Mouse (Mus musculus) ES-E14 (cell line): Measurements from ENCODE around the gene Tmem169. TPM values are rescaled to one million over a fixed set of nuclear protein-coding genes. Genes with fewer than 3 reads are reported as not detected.
A peak's percentile ranks its signal among the peaks of the same experiment; 100 is the strongest.

ENCODE experiments used
- DNase-seq: peaks from one replicate; pipeline ENCODE4 v3.0.0-alpha.2; 2013; ENCODE audit warnings: low read depth, low spot score
- H3K27ac ChIP-seq: 2 replicates; pipeline ENCODE4 v1.5.1; 2012; ENCODE audit warnings: low read depth, mild to moderate bottlenecking, low read length, moderate library complexity, mixed read lengths; ENCODE audit not compliant: poor library complexity, insufficient read depth, severe bottlenecking
- H3K36me3 ChIP-seq: 2 replicates; pipeline ENCODE4 v1.6.1; 2012; ENCODE audit warnings: mild to moderate bottlenecking, low read length, moderate library complexity, mixed read lengths; ENCODE audit not compliant: control insufficient read depth, poor library complexity, insufficient read depth, severe bottlenecking
- H3K4me1 ChIP-seq, 2 experiments: fragments of 150-350 bp in 1 of 2; sonication (generic) in 1 of 2; 2 replicates each; pipeline ENCODE4 v1.6.1; 2012; ENCODE audit warnings: low read length in 2 of 2, mild to moderate bottlenecking in 1 of 2, mixed read lengths in 1 of 2; ENCODE audit not compliant: control insufficient read depth in 2 of 2, insufficient read depth in 2 of 2, poor library complexity in 1 of 2
- H3K4me3 ChIP-seq, 2 experiments: fragments of 150-350 bp in 1 of 2; sonication (generic) in 1 of 2; 2 replicates each; pipeline ENCODE4 v1.5.1; 2012; ENCODE audit warnings: low read length in 2 of 2, low read depth in 1 of 2, mild to moderate bottlenecking in 1 of 2, mixed read lengths in 1 of 2; ENCODE audit not compliant: insufficient read depth in 1 of 2, poor library complexity in 1 of 2, severe bottlenecking in 1 of 2
- H3K9ac ChIP-seq: 2 replicates; pipeline ENCODE4 v1.6.1; 2012; ENCODE audit warnings: low read depth, mild to moderate bottlenecking, low read length, mixed read lengths; ENCODE audit not compliant: poor library complexity, insufficient read depth, severe bottlenecking
- H3K9me3 ChIP-seq: fragments of 150-350 bp; sonication (generic); 2 replicates; pipeline ENCODE4 v1.6.1; 2012; ENCODE audit warnings: low read depth, mild to moderate bottlenecking, low read length; ENCODE audit not compliant: control insufficient read depth, insufficient read depth
- CHD2 ChIP-seq: IDR thresholded peaks from 2 replicates; pipeline ENCODE4 v1.6.1; 2014; ENCODE audit warnings: mild to moderate bottlenecking, low read depth, low read length, inconsistent platforms
- HCFC1 ChIP-seq: IDR thresholded peaks from 2 replicates; pipeline ENCODE4 v1.6.1; 2012; ENCODE audit warnings: low read length, inconsistent platforms, borderline replicate concordance; ENCODE audit not compliant: insufficient read depth
- MAFK ChIP-seq: IDR thresholded peaks from 2 replicates; pipeline ENCODE4 v1.6.1; 2014; ENCODE audit warnings: mild to moderate bottlenecking, low read depth, low read length, inconsistent platforms; ENCODE audit not compliant: insufficient read depth
- ZC3H11A ChIP-seq: IDR thresholded peaks from 2 replicates; pipeline ENCODE4 v1.6.1; 2012; ENCODE audit warnings: low read depth, mild to moderate bottlenecking, inconsistent platforms, low read length, borderline replicate concordance
- ZNF384 ChIP-seq: IDR thresholded peaks from 2 replicates; pipeline ENCODE4 v1.6.1; 2012; ENCODE audit warnings: low read depth, low read length, inconsistent platforms
- in situ Hi-C, 2 experiments: fragments of 600-800 bp; cut with MboI; formaldehyde crosslinking; loops; one replicate each; pipeline ENCODE4 v1.15.1; 2025; ENCODE audit warnings: low sequenced_read_pairs in 2 of 2, inconsistent platforms in 1 of 2; ENCODE audit not compliant: unreplicated experiment in 2 of 2
- total RNA-seq: library from RNA; depleted of rRNA; stranded (reverse); fragments of 300-350 nt; gene quantifications from 2 replicates; pipeline ENCODE4 v1.2.3, GENCODE M21; 2012

The Tmem169 gene
- total RNA-seq, 1 experiment, result 0.36 TPM

DNA sequence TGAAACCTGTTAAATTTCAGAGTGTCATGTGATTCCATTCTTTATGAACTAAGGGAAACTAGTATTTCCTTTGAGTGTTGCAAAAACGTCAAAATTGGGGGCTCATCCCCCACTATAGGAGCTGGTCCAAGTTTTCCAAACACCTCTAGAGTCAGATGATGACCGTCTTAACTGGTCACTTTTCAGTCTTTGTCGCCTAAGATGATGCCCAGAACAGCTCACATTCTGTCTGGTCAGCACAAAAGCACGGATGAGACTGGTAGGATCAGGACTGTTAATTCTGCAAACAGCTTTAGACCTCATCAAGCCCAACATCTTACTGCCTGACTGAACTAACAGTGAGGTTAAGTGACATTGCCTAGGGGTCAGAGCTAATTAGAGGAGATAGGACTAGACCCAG, 24.8 kb downstream of the Tmem169 start:
- Histone ChIP-seq H3K27ac (no peak overlapping the region; the same call in 1 of the 2 replicates), H3K4me1 (peaks cover 2 to 10% of the 10 kb centered on the region in 2 experiments; a peak in 2 of 4 replicates), H3K4me3 (no peak overlapping the region), H3K9me3 (no peaks in the 10 kb centered on the region), H3K36me3 (peaks cover 4% of the 10 kb centered on the region; the same call in 1 of the 2 replicates), H3K9ac (no peak overlapping the region)
- DNase-seq, result no peak
- TF ChIP-seq MAFK (peak; percentile 68), ZNF384 (no peak)
- in situ Hi-C loops, result no loop called here

DNA sequence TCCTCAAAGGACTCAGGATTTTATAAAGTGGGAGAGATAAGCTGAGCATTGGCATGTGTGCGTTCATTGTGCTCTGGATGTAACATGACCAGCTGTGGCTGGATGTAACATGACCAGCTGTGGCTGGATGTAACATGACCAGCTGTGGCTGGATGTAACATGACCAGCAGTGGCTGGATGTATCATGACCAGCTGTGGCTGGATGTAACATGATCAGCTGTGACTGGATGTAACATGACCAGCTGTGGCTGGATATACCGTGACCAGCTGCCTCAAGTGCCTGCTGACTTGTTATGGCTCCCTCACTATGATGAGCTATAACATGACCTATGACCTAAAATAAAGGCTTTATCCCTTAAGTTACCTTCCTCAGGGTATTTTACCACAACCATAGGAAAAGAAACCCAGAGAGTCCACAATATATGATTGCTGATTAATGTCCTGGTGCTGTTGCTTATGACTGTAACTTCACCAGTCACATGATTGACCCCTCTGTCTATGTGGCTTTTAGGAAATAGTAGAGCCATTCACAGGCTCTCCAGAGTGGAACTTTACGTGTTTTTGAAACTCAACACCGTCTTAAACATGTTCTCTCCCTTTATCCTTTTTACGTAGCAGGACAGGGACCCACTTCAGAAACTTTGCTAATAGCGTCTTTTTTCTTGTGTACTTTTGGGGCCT, 25.7 kb downstream of the Tmem169 start:
- H3K27ac ChIP-seq, result no peak overlapping the region
- TF ChIP-seq MAFK (no peak), CHD2 (no peak), ZC3H11A (no peak), HCFC1 (no peak), ZNF384 (no peak)
- peaks cover 6 to 11% of the 10 kb centered on the region in 2 experiments; a peak in 3 of 4 replicates for H3K4me1 ChIP-seq
- in situ Hi-C loops, result no loop called here
- H3K9ac ChIP-seq, result no peak overlapping the region
- H3K36me3 ChIP-seq, result peaks cover 5% of the 10 kb centered on the region; the same call in 1 of the 2 replicates
- H3K4me3 ChIP-seq, result no peak overlapping the region
- H3K9me3 ChIP-seq, result no peaks in the 10 kb centered on the region
- DNase-seq, result no peak

- in situ Hi-C loops, result no loop called here
- H3K4me3 ChIP-seq, result peak overlapping the region; percentile 27 to 37
- H3K36me3 ChIP-seq, result peaks cover 20% of the 10 kb centered on the region
- peak overlapping the region; percentile 83; the same call in 1 of the 2 replicates for H3K27ac ChIP-seq
- H3K9me3 ChIP-seq, result no peaks in the 10 kb centered on the region
- TF ChIP-seq CHD2, result no peak
- no peak for TF ChIP-seq MAFK
- no peak for TF ChIP-seq ZC3H11A
- TF ChIP-seq ZNF384, result no peak
- TF ChIP-seq HCFC1, result no peak
- H3K9ac ChIP-seq, result no peak overlapping the region; the same call in 1 of the 2 replicates
- DNase-seq, result peak; percentile 62
- peaks cover 4 to 11% of the 10 kb centered on the region in 2 experiments; a peak in 3 of 4 replicates for H3K4me1 ChIP-seq
These were observed 28.7 kb downstream of the Tmem169 start for GRCm38 (mm10) chr1:72312701-72313398.

DNA sequence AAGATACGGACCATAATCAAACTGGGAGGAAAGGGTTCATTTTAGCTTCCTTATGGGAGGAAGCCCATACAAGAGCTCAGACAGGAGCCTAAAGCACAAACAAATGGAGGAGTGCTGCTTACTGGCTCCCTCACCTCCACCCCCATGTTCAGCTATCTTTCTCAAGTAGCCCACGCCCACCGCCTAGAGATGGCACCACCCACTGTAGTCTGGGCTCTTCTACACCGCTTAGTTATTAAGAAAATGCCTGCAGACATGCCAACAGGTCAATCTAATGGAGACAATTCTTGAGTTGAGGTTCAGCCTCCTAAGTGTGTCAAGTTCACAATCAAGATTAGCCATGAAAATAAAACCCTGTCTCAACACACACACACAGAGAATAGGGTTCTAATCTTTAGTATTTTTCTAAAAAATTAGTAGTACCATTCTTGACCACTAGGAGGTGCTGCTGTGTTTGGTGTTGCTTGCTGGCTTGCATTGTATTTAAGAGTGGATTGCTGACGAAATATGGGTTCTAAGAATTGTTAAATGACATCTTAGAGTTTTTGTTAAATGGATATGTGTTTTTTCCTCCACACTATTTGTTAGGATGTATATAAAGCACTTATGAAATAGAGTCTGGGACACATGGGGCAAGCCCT, 29.4 kb downstream of the Tmem169 start:
- DNase-seq, result peak; percentile 65
- peaks cover 25% of the 10 kb centered on the region for H3K36me3 ChIP-seq
- TF ChIP-seq ZC3H11A (no peak), MAFK (no peak), CHD2 (no peak), HCFC1 (no peak), ZNF384 (no peak)

More for the DNA sequence above, 29.4 kb downstream of the Tmem169 start:
- Histone ChIP-seq H3K27ac (peak overlapping the region; percentile 83; the same call in 1 of the 2 replicates), H3K4me1 (peaks cover 4 to 11% of the 10 kb centered on the region in 2 experiments; a peak in 3 of 4 replicates), H3K4me3 (peak overlapping the region; percentile 27 to 37), H3K9ac (peak overlapping the region; percentile 52; the same call in 1 of the 2 replicates), H3K9me3 (no peaks in the 10 kb centered on the region)
- in situ Hi-C loops, result no loop called here
